Mouse (Mus musculus) neutrophil, adult 59 days (primary cell): ENCODE data around the gene Tusc2. TPM values are rescaled to one million over a fixed set of nuclear protein-coding genes. Genes with fewer than 3 reads are reported as not detected.

ENCODE experiments used
- total RNA-seq, 2 experiments: library from RNA; stranded (reverse); gene quantifications; 1 replicate in 1 of 2; 2 replicates in 1 of 2; pipeline ENCODE4 v1.2.4; 2023

The Tusc2 gene
- 1 to 10 TPM; 6.4 to 6.9 TPM for total RNA-seq

GRCm38 (mm10) chr9:107563029-107563581 lies at the start of gene Tusc2:
TSS of gene Tusc2 (plus strand) at chr9:107563255.

GRCm38 (mm10) chr9:107533791-107534407 lies 29.2 kb upstream of the Tusc2 start, which contains the start of gene Tmem115:
TSS of gene Tmem115 (plus strand) at chr9:107533945.

GRCm38 (mm10) chr9:107541474-107542351 lies 21.3 kb upstream of the Tusc2 start, which contains the start of the genes Cyb561d2 and Nprl2:
TSS of gene Cyb561d2 (minus strand) at chr9:107542193.
TSS of gene Nprl2 (plus strand) at chr9:107542226.

GRCm38 (mm10) chr9:107547026-107547425 lies 16.0 kb upstream of the Tusc2 start, which contains the start of gene Zmynd10:
TSS of gene Zmynd10 (plus strand) at chr9:107547298.

GRCm38 (mm10) chr9:107551117-107551889 lies 11.8 kb upstream of the Tusc2 start, which contains the start of gene Rassf1:
TSS of gene Rassf1 (plus strand) at chr9:107551555.

GRCm38 (mm10) chr9:107567702-107568319 lies 4.8 kb downstream of the Tusc2 start, which contains the start of gene Hyal2:
TSS of gene Hyal2 (plus strand) at chr9:107567945.

GRCm38 (mm10) chr9:107576357-107577107 lies 13.5 kb downstream of the Tusc2 start, which contains the start of gene Hyal1:
TSS of gene Hyal1 (plus strand) at chr9:107576927.

GRCm38 (mm10) chr9:107578587-107578986 lies 15.5 kb downstream of the Tusc2 start, which contains the start of gene Naa80:
TSS of gene Naa80 (plus strand) at chr9:107578887.

GRCm38 (mm10) chr9:107580501-107581317 lies 17.7 kb downstream of the Tusc2 start, which contains the start of gene Hyal3:
TSS of gene Hyal3 (plus strand) at chr9:107580818.

GRCm38 (mm10) chr9:107586974-107587832 lies 24.1 kb downstream of the Tusc2 start, which contains the start of gene Ifrd2:
TSS of gene Ifrd2 (plus strand) at chr9:107587642.

GRCm38 (mm10) chr9:107608741-107609432 lies 45.8 kb downstream of the Tusc2 start, which contains the start of gene Sema3b:
TSS of gene Sema3b (minus strand) at chr9:107609229.

Other genes starting within 250 kb of the Tusc2 start
- gene Hemk1, start 224.9 kb upstream of the Tusc2 start, total RNA-seq = 1 to 10 TPM; 3.9 to 5.0 TPM
- gene 6430571L13Rik, start 222.7 kb upstream of the Tusc2 start, total RNA-seq = not detected
- under 1 TPM; 0.09 to 0.62 TPM for gene Cacna2d2, start 163.6 kb upstream of the Tusc2 start, total RNA-seq
- 10 to 100 TPM; 16.3 to 17.6 TPM for gene Tmem115, start 29.3 kb upstream of the Tusc2 start, total RNA-seq
- 1 to 10 TPM; 6.7 to 7.6 TPM for gene Cyb561d2, start 21.1 kb upstream of the Tusc2 start, total RNA-seq
- gene Nprl2, start 21.0 kb upstream of the Tusc2 start, total RNA-seq = 1 to 10 TPM; 8.4 to 9.3 TPM
- gene Zmynd10, start 16.0 kb upstream of the Tusc2 start, total RNA-seq = under 1 TPM in 1 of 2 experiments, not detected in 1; 0.20 TPM
- gene Rassf1, start 11.7 kb upstream of the Tusc2 start, total RNA-seq = 10 to 100 TPM; 47.3 to 60.9 TPM
- gene Hyal2, start 4.7 kb downstream of the Tusc2 start, total RNA-seq = 1 to 10 TPM; 2.8 to 4.5 TPM
- 1 to 10 TPM in 1 of 2 experiments, under 1 TPM in 1; 0.49 to 1.3 TPM for gene Hyal1, start 13.7 kb downstream of the Tusc2 start, total RNA-seq
- 1 to 10 TPM; 9.0 to 9.1 TPM for gene Naa80, start 15.6 kb downstream of the Tusc2 start, total RNA-seq
- gene Hyal3, start 17.6 kb downstream of the Tusc2 start, total RNA-seq = under 1 TPM; 0.76 to 0.88 TPM
- 10 to 100 TPM; 16.5 to 30.6 TPM for gene Ifrd2, start 24.4 kb downstream of the Tusc2 start, total RNA-seq
- gene Sema3b, start 46.0 kb downstream of the Tusc2 start, total RNA-seq = 1 to 10 TPM in 1 of 2 experiments, under 1 TPM in 1; 0.86 to 1.1 TPM
- 1,000 to 10,000 TPM; 1,195 to 1,197 TPM for gene Gnai2, start 72.1 kb downstream of the Tusc2 start, total RNA-seq
- not detected for gene Slc38a3, start 106.3 kb downstream of the Tusc2 start, total RNA-seq
- not detected for gene Gnat1, start 116.5 kb downstream of the Tusc2 start, total RNA-seq
- gene Sema3f, start 147.2 kb downstream of the Tusc2 start, total RNA-seq = under 1 TPM in 1 of 2 experiments, not detected in 1; 0.53 TPM
- 100 to 1,000 TPM; 165 to 173 TPM for gene Rbm5, start 207.7 kb downstream of the Tusc2 start, total RNA-seq